Mouse (Mus musculus) heart, postnatal 0 days (tissue): Measurements from ENCODE around the gene Pdzrn3. TPM values are rescaled to one million over a fixed set of nuclear protein-coding genes. Genes with fewer than 3 reads are reported as not detected.

Source experiments
- ATAC-seq: fragments of 200-750 bp; cut with Nextera tagmentation; 2 replicates; pipeline ENCODE4 v1.8.0; 2017; ENCODE audit warnings: low read depth, moderate number of reproducible peaks, moderate library complexity; ENCODE audit not compliant: insufficient read depth
- DNase-seq: peaks from one replicate; pipeline ENCODE4 v3.0.0-alpha.2; 2016; ENCODE audit warnings: low spot score
- H3K27ac ChIP-seq: fragments of 300-500 bp; sonication (generic); 2 replicates; pipeline ENCODE4 v1.5.1; 2014; ENCODE audit warnings: low read depth, mild to moderate bottlenecking
- H3K27me3 ChIP-seq: fragments of 300-500 bp; sonication (generic); 2 replicates; pipeline ENCODE4 v1.6.1; 2014; ENCODE audit warnings: low read length, mixed read lengths; ENCODE audit not compliant: control insufficient read depth, insufficient read depth
- H3K36me3 ChIP-seq: fragments of 300-500 bp; sonication (generic); replicated peaks from 2 replicates; pipeline ENCODE4 v1.6.1; 2014; ENCODE audit warnings: low read length, mixed read lengths; ENCODE audit not compliant: control insufficient read depth, insufficient read depth
- H3K4me1 ChIP-seq: fragments of 300-500 bp; sonication (generic); 2 replicates; pipeline ENCODE4 v1.6.1; 2014; ENCODE audit warnings: antibody characterized with exemption; ENCODE audit not compliant: control insufficient read depth, insufficient read depth
- H3K4me2 ChIP-seq: fragments of 300-500 bp; sonication (generic); 2 replicates; pipeline ENCODE4 v1.6.1; 2014; ENCODE audit warnings: low read depth, mild to moderate bottlenecking, low read length, moderate library complexity
- H3K4me3 ChIP-seq: fragments of 300-500 bp; sonication (generic); 2 replicates; pipeline ENCODE4 v1.5.1; 2014; ENCODE audit warnings: low read depth, low read length
- H3K9ac ChIP-seq: fragments of 300-500 bp; sonication (generic); replicated peaks from 2 replicates; pipeline ENCODE4 v1.6.1; 2014; ENCODE audit warnings: low read depth, low read length, mixed read lengths
- H3K9me3 ChIP-seq: fragments of 300-500 bp; sonication (generic); replicated peaks from 2 replicates; pipeline ENCODE4 v1.6.1; 2016; ENCODE audit warnings: low read length; ENCODE audit not compliant: control insufficient read depth
- CTCF ChIP-seq: IDR thresholded peaks from 2 replicates; pipeline ENCODE4 v1.5.1; 2016; ENCODE audit warnings: antibody characterized with exemption, control low read depth, low read depth
- EP300 ChIP-seq: IDR thresholded peaks from 2 replicates; pipeline ENCODE4 v1.6.1; 2016; ENCODE audit warnings: antibody characterized with exemption, low read depth
- WGBS: fragments of 180-500 bp; shearing (Covaris S2); extraction: QIAGEN DNeasy Blood & Tissue Kit; methylation state at CpG from one replicate; pipeline ENCODE4 v1.1.7; 2014; 5-methylcytosine and 5-hydroxymethylcytosine counted together
- polyA plus RNA-seq: library from polyadenylated mRNA; unstranded; fragments of >200 nt; fragmentation: Nextera tagmentation; extraction: Ambion mirVana; gene quantifications from 2 replicates; pipeline ENCODE4 v1.2.1, GENCODE M21; 2015
- total RNA-seq: library from RNA; depleted of rRNA; stranded (reverse); fragments of >200 nt; gene quantifications from 2 replicates; pipeline ENCODE4 v1.2.3, GENCODE M21; 2014; ENCODE audit warnings: low replicate concordance

The Pdzrn3 gene
- total and polyA plus RNA-seq, 2 experiments from 2014 or later: 12.2 to 116 TPM

- ATAC-seq: no peak
- H3K27ac ChIP-seq: 0 out of 2 replicates have a peak overlapping the region, but pooled peaks have one; percentile 7
These were observed 93.2 kb downstream of the Pdzrn3 start for GRCm38 (mm10) chr6:101284368-101284955.

GRCm38 (mm10) chr6:101283891-101284290, 93.8 kb downstream of the Pdzrn3 start:
- WGBS: 71% methylated on average over 3 of the region's 3 CpGs
- ATAC-seq (no peak), DNase-seq (no peak)
- Histone ChIP-seq H3K36me3 (no peaks in the 10 kb centered on the region), H3K4me1 (peaks cover 42% of the 10 kb centered on the region), H3K4me3 (no peak overlapping the region), H3K4me2 (no peak overlapping the region), H3K27ac (no peak overlapping the region; the same call in 1 of the 2 replicates), H3K27me3 (no peaks in the 10 kb centered on the region), H3K9me3 (no peaks in the 10 kb centered on the region), H3K9ac (no peak overlapping the region)
- TF ChIP-seq CTCF (no peak), EP300 (no peak)

More at GRCm38 (mm10) chr6:101284368-101284955, 93.2 kb downstream of the Pdzrn3 start:
- Histone ChIP-seq H3K36me3 (no peaks in the 10 kb centered on the region), H3K4me3 (no peak overlapping the region), H3K9ac (no peak overlapping the region), H3K4me1 (peaks cover 44% of the 10 kb centered on the region), H3K4me2 (no peak overlapping the region), H3K9me3 (no peaks in the 10 kb centered on the region), H3K27me3 (no peaks in the 10 kb centered on the region)
- WGBS: 62% methylated on average over 6 of the region's 6 CpGs
- DNase-seq: no peak
- no peak for TF ChIP-seq EP300
- TF ChIP-seq CTCF: no peak

- ATAC-seq (no peak), DNase-seq (no peak)
- Histone ChIP-seq H3K4me2 (no peak overlapping the region), H3K9ac (no peak overlapping the region), H3K27me3 (no peaks in the 10 kb centered on the region), H3K9me3 (no peaks in the 10 kb centered on the region), H3K4me3 (no peak overlapping the region), H3K27ac (no peak overlapping the region), H3K36me3 (0 out of 2 replicates have a peak, but pooled peaks cover 2% of the 10 kb centered on the region), H3K4me1 (peaks cover 53% of the 10 kb centered on the region)
- WGBS: 28% methylated on average over 3 of the region's 3 CpGs
- no peak for TF ChIP-seq EP300
- no peak for TF ChIP-seq CTCF
These were observed 96.1 kb downstream of the Pdzrn3 start for GRCm38 (mm10) chr6:101281644-101282043.

GRCm38 (mm10) chr6:101280811-101281218, 96.9 kb downstream of the Pdzrn3 start:
- no peaks in the 10 kb centered on the region for H3K27me3 ChIP-seq
- ATAC-seq (no peak), DNase-seq (no peak)
- 0 out of 2 replicates have a peak, but pooled peaks cover 5% of the 10 kb centered on the region for H3K36me3 ChIP-seq
- H3K4me2 ChIP-seq: peak overlapping the region; percentile 25; the same call in 1 of the 2 replicates
- H3K4me1 ChIP-seq: peaks cover 54% of the 10 kb centered on the region
- H3K4me3 ChIP-seq: no peak overlapping the region
- TF ChIP-seq EP300: no peak
- no peak for TF ChIP-seq CTCF
- H3K9me3 ChIP-seq: no peaks in the 10 kb centered on the region
- no peak overlapping the region for H3K9ac ChIP-seq
- WGBS: 36% methylated on average over 9 of the region's 9 CpGs
- 0 out of 2 replicates have a peak overlapping the region, but pooled peaks have one; percentile 31 for H3K27ac ChIP-seq

GRCm38 (mm10) chr6:101278286-101278932, 99.3 kb downstream of the Pdzrn3 start:
- Histone ChIP-seq H3K27me3 (no peaks in the 10 kb centered on the region), H3K4me1 (peaks cover 61% of the 10 kb centered on the region), H3K9me3 (no peaks in the 10 kb centered on the region), H3K4me2 (no peak overlapping the region), H3K36me3 (0 out of 2 replicates have a peak, but pooled peaks cover 5% of the 10 kb centered on the region), H3K4me3 (no peak overlapping the region), H3K27ac (peak overlapping the region; percentile 47), H3K9ac (no peak overlapping the region)
- TF ChIP-seq EP300 (no peak), CTCF (no peak)
- WGBS: 43% methylated on average over 13 of the region's 13 CpGs
- DNase-seq (no peak), ATAC-seq (no peak)
